Mouse (Mus musculus) hindbrain, embryonic 11.5 days (tissue): ENCODE measurements around the gene Atp6v1a. TPM values are rescaled to one million over a fixed set of nuclear protein-coding genes. Genes with fewer than 3 reads are reported as not detected.
A peak's percentile ranks its signal among the peaks of the same experiment; 100 is the strongest.

Source experiments
- ATAC-seq: fragments of 200-750 bp; cut with Nextera tagmentation; 2 replicates; pipeline ENCODE4 v1.8.0; 2017; ENCODE audit warnings: mild to moderate bottlenecking, moderate TSS enrichment, moderate library complexity; ENCODE audit not compliant: low FRiP score
- DNase-seq: peaks from one replicate; pipeline ENCODE4 v3.0.0-alpha.2; 2015; ENCODE audit warnings: low spot score
- H3K27ac ChIP-seq: fragments of 300-500 bp; sonication (generic); 2 replicates; pipeline ENCODE4 v1.5.1; 2014; ENCODE audit warnings: mild to moderate bottlenecking, low read depth, low read length
- H3K27me3 ChIP-seq: fragments of 300-500 bp; sonication (generic); 2 replicates; pipeline ENCODE4 v1.6.1; 2014; ENCODE audit warnings: mild to moderate bottlenecking, low read length, moderate library complexity, mixed read lengths; ENCODE audit not compliant: control insufficient read depth, insufficient read depth
- H3K36me3 ChIP-seq: fragments of 300-500 bp; sonication (generic); 2 replicates; pipeline ENCODE4 v1.6.1; 2014; ENCODE audit warnings: mild to moderate bottlenecking, low read length, moderate library complexity, mixed read lengths; ENCODE audit not compliant: control insufficient read depth, insufficient read depth
- H3K4me1 ChIP-seq: fragments of 300-500 bp; sonication (generic); replicated peaks from 2 replicates; pipeline ENCODE4 v1.6.1; 2014; ENCODE audit warnings: low read length, mixed read lengths; ENCODE audit not compliant: control insufficient read depth, insufficient read depth
- H3K4me2 ChIP-seq: fragments of 300-500 bp; sonication (generic); replicated peaks from 2 replicates; pipeline ENCODE4 v1.6.1; 2014; ENCODE audit warnings: mild to moderate bottlenecking, low read depth, low read length
- H3K4me3 ChIP-seq: fragments of 300-500 bp; sonication (generic); 2 replicates; pipeline ENCODE4 v1.5.1; 2014; ENCODE audit warnings: low read depth, low read length
- H3K9ac ChIP-seq: fragments of 300-500 bp; sonication (generic); 2 replicates; pipeline ENCODE4 v1.6.1; 2014; ENCODE audit warnings: low read depth, low read length
- H3K9me3 ChIP-seq: fragments of 300-500 bp; sonication (generic); 2 replicates; pipeline ENCODE4 v1.6.1; 2016; ENCODE audit warnings: low read length; ENCODE audit not compliant: control insufficient read depth
- WGBS: fragments of 180-500 bp; shearing (Covaris S2); extraction: QIAGEN DNeasy Blood & Tissue Kit; methylation state at CpG from one replicate; pipeline ENCODE4 v1.1.7; 2014; 5-methylcytosine and 5-hydroxymethylcytosine counted together
- polyA plus RNA-seq: library from polyadenylated mRNA; unstranded; fragments of >200 nt; fragmentation: Nextera tagmentation; extraction: Ambion mirVana; gene quantifications from 2 replicates; pipeline ENCODE4 v1.2.1, GENCODE M21; 2014

Atp6v1a gene
- polyA plus RNA-seq, 1 experiment from 2014 or later: 73.9 TPM

GRCm38 (mm10) chr16:44103806-44104766 is 35.4 kb downstream of the Atp6v1a start:
- Histone ChIP-seq H3K9ac (no peak overlapping the region), H3K36me3 (peaks cover 18% of the 10 kb centered on the region), H3K4me3 (no peak overlapping the region), H3K4me1 (no peaks in the 10 kb centered on the region), H3K4me2 (no peak overlapping the region), H3K9me3 (no peaks in the 10 kb centered on the region), H3K27me3 (no peaks in the 10 kb centered on the region), H3K27ac (no peak overlapping the region)
- DNase-seq (no peak), ATAC-seq (no peak)
- 89% methylated on average over 18 of the region's 18 CpGs for WGBS

- Histone ChIP-seq H3K27ac (no peak overlapping the region), H3K27me3 (no peaks in the 10 kb centered on the region), H3K4me2 (no peak overlapping the region), H3K9ac (no peak overlapping the region), H3K36me3 (peaks cover 16% of the 10 kb centered on the region), H3K9me3 (no peaks in the 10 kb centered on the region), H3K4me3 (no peak overlapping the region), H3K4me1 (no peaks in the 10 kb centered on the region)
- ATAC-seq: no peak
- 97% methylated on average over 2 of the region's 2 CpGs for WGBS
- DNase-seq: no peak
Measured at GRCm38 (mm10) chr16:44102925-44103324, 36.6 kb downstream of the Atp6v1a start.

DNA sequence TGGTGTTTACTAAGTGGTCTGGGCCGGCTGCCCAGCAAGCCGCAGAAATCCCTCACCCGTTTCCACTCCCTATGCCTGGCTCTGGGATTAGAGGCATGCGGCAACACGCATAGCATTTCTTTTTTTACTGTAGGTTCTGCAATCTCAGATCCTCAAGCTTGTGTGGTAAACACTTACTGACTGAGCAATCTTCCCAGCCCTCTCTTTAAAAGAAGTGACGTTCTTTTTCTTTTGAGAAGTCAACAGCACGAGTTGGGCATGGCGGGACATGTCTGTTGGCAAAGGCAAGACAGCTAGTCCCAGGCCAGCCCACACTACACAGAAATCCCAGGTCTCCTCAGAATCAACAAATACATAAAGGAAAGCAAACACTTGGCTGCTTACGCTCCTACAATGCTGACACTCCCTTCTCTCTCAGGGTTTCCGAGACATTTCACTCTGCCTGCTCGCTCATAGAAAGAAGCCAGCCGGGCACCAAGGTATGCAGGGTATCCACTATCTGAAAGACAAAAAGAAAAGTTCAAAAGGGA is 38.3 kb downstream of the Atp6v1a start:
- WGBS: 96% methylated on average over 12 of the region's 12 CpGs
- DNase-seq: no peak
- Histone ChIP-seq H3K27me3 (no peaks in the 10 kb centered on the region), H3K36me3 (peaks cover 8% of the 10 kb centered on the region; the same call in 1 of the 2 replicates), H3K9ac (no peak overlapping the region), H3K4me1 (no peaks in the 10 kb centered on the region), H3K9me3 (no peaks in the 10 kb centered on the region), H3K27ac (no peak overlapping the region), H3K4me3 (no peak overlapping the region), H3K4me2 (no peak overlapping the region)
- no peak for ATAC-seq

DNA sequence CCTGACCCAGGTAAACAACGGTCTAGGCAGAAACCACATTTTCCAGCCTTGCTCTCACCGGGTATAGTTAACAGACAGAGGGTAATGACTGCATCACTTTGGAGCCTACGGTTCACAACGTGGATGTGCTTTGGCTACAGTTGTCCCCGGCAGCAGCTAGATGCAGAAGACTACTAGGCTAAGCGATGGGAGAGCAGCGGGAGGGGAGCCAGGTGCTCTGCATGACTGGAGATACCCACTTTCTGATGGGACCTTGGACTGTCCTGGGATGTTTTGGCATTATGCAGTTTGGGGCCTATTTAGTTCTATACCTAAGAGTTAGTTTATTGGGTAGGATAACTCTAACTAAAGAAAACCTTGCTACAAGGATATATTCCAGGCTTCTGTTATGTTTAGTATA is 40.1 kb downstream of the Atp6v1a start:
- DNase-seq: no peak
- H3K4me1 ChIP-seq: no peaks in the 10 kb centered on the region
- WGBS: 92% methylated on average over 7 of the region's 7 CpGs
- H3K9me3 ChIP-seq: no peaks in the 10 kb centered on the region
- ATAC-seq: no peak
- H3K4me3 ChIP-seq: no peak overlapping the region
- no peak overlapping the region for H3K4me2 ChIP-seq
- no peak overlapping the region for H3K9ac ChIP-seq
- peaks cover 9% of the 10 kb centered on the region; the same call in 1 of the 2 replicates for H3K36me3 ChIP-seq
- H3K27me3 ChIP-seq: no peaks in the 10 kb centered on the region
- no peak overlapping the region for H3K27ac ChIP-seq

DNA sequence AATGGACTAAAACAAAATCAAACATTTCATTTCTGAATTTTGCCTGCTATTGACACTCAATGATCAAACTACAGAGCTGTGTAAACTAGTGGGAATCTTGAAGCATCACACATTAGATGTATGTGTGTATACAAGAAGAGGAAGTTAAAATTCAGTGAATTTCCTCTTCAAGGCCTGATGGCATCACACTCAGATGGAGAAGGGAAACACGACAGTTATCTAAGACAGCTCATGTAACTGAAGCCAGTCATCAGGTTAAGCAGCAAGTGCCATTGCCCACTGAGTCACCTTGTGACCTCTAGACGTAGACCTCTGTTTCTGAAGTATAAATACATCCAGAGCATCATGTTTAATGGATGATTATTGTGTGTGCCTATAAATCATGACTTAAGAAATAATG is 51.9 kb downstream of the Atp6v1a start:
- DNase-seq: no peak
- Histone ChIP-seq H3K27me3 (no peaks in the 10 kb centered on the region), H3K4me3 (no peak overlapping the region), H3K9ac (no peak overlapping the region), H3K27ac (no peak overlapping the region), H3K9me3 (no peaks in the 10 kb centered on the region), H3K36me3 (no peaks in the 10 kb centered on the region), H3K4me2 (no peak overlapping the region), H3K4me1 (no peaks in the 10 kb centered on the region)
- no peak for ATAC-seq
- WGBS: 83% methylated on average over 2 of the region's 2 CpGs

GRCm38 (mm10) chr16:44063025-44063894 is 76.2 kb downstream of the Atp6v1a start, which contains the start of gene Gramd1c:
Gene Gramd1c (minus strand): TSS chr16:44063345.
- peak; percentile 88 for ATAC-seq
- Histone ChIP-seq H3K27ac (no peak within 1 kb of the TSS), H3K9ac (peak within 1 kb of the TSS; percentile 59; the same call in 1 of the 2 replicates), H3K4me2 (peak within 1 kb of the TSS; percentile 64), H3K9me3 (no peaks in the 10 kb centered on the region), H3K4me3 (peak within 1 kb of the TSS; percentile 55), H3K27me3 (no peaks in the 10 kb centered on the region), H3K4me1 (no peaks in the 10 kb centered on the region), H3K36me3 (no peaks in the 10 kb centered on the region)
- WGBS: 7% methylated on average over 43 of the region's 45 CpGs
- DNase-seq: peak; percentile 85

DNA sequence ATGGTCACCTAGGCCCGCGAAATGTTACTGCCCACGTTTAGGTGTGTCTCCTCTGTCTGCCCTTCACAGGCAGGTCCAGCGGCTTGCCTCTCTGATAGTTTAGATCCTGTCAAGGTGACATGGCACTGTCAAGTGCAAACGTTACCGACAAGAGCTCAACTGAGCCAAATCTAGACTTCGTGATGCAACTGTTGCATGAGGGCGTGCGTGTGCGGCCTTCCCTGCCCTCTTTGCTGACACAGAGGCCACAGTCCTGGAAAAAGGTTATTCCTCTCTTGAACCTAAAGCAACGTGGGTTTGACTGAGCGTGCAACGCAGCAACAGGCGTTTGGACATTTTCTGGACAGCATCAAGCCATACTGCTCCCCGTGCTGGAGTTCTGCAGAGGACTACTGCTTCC is 78.2 kb downstream of the Atp6v1a start:
- Histone ChIP-seq H3K4me2 (no peak overlapping the region), H3K4me3 (no peak overlapping the region), H3K27ac (no peak overlapping the region), H3K9ac (no peak overlapping the region), H3K36me3 (no peaks in the 10 kb centered on the region), H3K4me1 (no peaks in the 10 kb centered on the region), H3K27me3 (no peaks in the 10 kb centered on the region), H3K9me3 (no peaks in the 10 kb centered on the region)
- DNase-seq (no peak), ATAC-seq (no peak)
- WGBS: 91% methylated on average over 15 of the region's 15 CpGs

DNA sequence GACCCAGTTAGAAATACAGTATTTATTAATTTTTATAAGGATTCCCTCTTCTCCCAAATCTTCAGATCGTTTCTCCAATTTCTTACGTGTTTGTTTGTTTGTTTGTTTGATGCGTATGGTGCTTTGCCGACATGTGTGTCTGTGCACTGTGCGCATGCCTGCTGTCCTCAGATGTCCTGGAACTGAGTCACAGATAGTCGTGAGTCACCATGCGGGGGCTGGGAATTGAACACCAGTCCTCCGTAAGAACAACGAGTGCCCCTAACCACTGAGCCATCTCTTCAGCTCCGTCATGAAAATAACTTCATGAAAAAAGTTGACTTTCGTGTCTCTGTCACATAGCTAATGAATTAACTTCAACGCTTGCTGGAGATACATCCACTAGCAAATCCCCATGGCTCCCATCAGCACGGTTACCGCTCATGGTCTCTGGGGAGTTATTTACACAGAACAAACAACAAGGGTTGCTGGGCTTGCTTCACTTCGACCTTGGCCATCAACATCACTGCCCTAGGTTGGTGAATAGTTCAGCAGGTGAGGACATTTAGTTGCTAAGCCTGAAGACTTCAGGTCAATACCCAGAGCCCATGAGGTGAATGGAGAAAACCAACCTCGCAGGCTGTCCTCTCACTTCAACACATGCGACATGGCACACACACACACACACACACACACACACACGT is 78.8 kb downstream of the Atp6v1a start:
- Histone ChIP-seq H3K4me1 (no peaks in the 10 kb centered on the region), H3K9me3 (no peaks in the 10 kb centered on the region), H3K36me3 (no peaks in the 10 kb centered on the region), H3K4me3 (no peak overlapping the region), H3K4me2 (no peak overlapping the region), H3K27me3 (no peaks in the 10 kb centered on the region), H3K27ac (no peak overlapping the region), H3K9ac (no peak overlapping the region)
- 92% methylated on average over 18 of the region's 18 CpGs for WGBS
- DNase-seq (no peak), ATAC-seq (no peak)
